Mouse (Mus musculus): Measurements from ENCODE around the gene Klhl22. TPM values are rescaled to one million over a fixed set of nuclear protein-coding genes. Genes with fewer than 3 reads are reported as not detected.

Klhl22 gene
- total RNA-seq, 1 experiment from 2014 or later, result 5.0 TPM

DNA sequence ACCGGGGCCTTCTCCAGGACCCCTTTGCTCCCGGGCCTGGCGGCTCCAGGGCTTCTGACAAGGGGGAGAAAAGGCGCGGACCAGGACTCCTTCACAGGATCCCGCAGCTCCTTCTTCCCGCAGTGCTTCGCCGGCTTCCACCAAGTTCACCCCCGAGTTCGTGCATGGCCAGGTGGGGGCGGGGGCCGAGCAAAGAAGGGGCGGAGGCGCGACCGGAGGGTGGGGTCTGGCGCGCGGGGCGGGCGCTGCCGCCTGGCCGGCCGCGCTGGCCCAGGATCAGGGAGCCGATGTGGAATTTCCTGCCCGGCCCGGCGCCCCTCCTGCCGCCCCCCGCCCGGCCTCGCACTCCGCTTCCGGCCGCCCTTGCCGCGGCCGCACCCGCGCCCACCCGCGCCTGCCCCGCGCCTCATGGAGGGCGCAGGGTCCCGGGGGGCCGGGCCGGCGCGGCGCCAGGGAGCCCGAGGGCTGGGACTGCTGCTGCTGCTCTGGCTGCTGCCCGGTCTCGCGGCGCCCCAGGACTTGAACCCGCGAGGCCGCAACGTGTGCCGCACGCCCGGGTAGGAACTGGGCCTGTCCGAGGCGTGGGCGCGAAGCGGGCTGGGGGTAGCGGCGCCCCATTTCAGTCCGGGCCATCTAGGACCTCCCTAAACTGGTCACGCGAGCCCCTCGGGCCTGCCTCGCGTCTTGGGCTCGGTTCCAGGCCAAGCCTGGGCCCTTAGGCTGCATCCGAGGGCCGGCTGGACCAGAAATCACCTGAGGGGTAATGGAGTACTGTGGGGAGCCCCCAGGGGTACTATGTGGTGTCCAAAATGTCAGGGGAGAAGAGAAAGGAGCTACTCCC, 37.8 kb downstream of the Klhl22 start, which contains the start of gene Scarf2:
Gene Scarf2 (plus strand): TSS at position 312 of the 841 bp plus-strand sequence.
- ATAC-seq (replicated peaks; ENCODE audit: insufficient number of reproducible peaks, low FRiP score, low TSS enrichment, poor library complexity, severe bottlenecking), result no peak

DNA sequence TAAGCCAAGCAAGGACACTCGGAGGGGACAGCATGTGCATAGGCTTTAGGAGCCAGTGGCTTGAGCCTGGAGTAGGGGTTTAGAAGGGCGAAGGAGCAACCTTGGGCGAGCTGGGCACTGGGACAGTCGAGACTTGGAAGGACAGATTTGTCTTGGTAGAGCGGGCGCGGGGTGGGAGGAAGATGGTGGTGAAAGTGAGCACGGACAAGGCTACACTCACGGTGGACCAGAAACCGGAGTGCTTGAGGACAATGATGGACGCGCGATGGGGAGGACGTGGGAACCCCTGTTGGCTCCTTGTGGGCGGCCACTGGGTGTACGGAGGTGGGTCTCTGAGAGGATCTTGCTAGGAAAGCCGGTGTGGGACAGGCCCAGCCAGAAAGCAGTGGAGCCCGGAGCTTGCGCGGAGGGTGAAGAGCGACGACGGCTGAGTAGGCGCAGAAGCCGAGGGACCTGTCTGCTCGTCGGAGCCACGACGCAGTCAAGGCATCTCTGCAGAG, 38.4 kb downstream of the Klhl22 start:
- ATAC-seq (replicated peaks; ENCODE audit: insufficient number of reproducible peaks, low FRiP score, low TSS enrichment, poor library complexity, severe bottlenecking), result no peak

DNA sequence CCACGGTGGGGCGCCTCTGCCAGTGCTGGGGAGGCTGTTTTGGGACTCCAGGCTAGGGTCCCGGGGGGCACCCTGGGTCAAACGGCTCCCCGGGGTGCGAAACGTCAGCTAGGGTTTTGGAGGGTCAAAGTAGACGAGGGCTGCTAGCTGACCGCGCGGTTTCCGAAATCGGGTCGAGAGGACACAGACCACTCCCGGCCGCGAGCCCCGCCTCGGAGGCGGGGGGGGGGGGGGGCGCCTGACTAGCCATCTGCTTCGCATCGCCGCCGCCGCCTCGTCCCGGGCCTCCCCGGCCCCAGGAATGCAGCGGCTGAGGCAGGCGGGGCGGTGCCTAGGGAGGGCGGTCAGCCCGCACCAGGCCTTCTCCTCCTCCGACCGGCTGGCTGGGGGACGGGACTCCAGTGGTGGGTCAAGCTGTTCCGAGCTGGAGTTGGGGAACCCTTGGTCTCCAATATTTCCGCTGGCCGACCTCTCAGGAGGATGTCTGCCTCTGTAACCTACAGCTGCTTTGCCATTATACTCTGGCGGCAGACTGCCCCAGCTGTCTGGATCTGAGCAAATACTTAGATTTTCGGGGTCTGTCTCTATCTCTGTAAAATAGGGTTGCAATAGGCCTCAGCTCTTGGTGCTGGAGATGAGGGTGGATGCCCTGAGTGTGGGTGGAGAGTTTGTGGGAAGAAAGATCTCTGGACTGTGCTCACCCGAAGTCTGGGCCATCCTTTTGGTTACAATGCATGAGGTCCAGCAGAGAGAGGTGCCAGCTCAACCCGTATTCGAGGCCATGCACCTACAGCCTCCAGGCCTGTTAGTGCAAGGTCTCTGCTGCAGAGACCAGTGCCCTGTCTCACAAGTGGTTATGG, 39.1 kb downstream of the Klhl22 start:
- no peak for ATAC-seq (replicated peaks; ENCODE audit: insufficient number of reproducible peaks, low FRiP score, low TSS enrichment, poor library complexity, severe bottlenecking)

DNA sequence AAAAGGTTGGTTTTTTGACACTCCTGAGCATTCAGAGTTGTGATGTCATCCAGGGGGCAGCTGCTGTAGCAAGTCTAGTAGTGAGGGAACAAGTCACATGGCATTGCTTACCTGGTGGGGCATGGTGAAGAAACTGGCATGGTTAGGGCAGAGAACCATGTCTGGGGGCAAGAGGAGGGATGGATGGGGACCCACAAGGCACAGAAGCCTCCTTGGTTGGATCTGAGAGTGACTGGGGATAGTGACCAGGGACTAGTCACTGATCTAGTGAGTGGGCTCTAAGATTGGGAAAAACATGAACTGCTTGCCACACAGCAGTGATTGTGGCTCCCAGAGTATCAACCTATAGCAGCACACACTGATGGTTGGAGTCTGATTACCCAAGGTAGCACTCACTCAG, 40.2 kb downstream of the Klhl22 start:
- no peak for ATAC-seq (replicated peaks; ENCODE audit: insufficient number of reproducible peaks, low FRiP score, low TSS enrichment, poor library complexity, severe bottlenecking)

DNA sequence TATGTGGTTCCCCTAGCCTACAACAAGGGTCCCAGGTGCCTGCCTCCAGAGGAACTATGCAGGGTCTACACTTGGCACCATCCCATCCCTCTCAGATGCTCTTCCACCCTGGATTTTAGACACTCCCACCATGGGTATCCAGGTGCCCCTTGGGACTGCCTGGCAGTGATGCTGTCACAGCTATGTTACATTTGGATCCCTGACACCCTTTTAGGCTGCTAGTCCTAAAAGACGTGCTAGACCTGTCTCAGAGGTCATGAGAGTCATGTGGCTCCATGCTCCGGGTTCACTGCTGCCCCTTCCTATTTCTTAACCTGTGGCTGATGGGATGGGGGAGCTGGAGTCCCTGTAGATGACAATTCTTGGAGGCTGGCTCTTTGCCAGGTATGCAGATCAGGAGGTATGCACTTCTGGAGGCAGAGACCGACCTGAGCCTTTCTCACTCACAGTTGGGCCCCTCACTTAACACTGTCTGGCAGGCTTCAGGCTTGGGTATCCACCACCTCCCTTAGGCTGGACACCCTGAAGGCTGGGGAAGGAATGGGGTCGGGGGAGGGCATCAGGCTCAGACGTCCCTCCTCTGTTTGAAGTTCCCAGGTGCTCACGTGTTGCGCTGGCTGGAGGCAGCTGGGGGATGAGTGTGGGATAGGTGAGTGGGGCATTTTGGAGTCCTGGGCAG, 42.5 kb downstream of the Klhl22 start:
- ATAC-seq (replicated peaks; ENCODE audit: insufficient number of reproducible peaks, low FRiP score, low TSS enrichment, poor library complexity, severe bottlenecking), result no peak

DNA sequence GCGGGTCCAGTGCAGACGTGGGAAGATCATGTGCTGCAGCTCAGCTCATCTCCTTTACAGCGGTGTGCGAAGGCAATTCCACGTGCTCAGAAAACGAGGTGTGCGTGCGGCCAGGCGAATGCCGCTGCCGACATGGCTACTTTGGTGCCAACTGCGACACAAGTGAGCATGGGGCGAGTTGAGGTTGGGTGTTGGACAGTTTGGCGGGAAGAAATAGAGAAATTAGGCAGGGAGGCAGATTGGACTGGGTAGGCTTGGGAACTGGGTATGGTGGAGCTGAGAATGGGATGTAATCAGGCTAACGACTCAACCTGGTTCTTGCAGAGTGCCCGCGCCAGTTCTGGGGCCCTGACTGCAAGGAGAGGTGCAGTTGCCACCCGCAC, 43.0 kb downstream of the Klhl22 start:
- ATAC-seq (replicated peaks; ENCODE audit: insufficient number of reproducible peaks, low FRiP score, low TSS enrichment, poor library complexity, severe bottlenecking), result no peak

DNA sequence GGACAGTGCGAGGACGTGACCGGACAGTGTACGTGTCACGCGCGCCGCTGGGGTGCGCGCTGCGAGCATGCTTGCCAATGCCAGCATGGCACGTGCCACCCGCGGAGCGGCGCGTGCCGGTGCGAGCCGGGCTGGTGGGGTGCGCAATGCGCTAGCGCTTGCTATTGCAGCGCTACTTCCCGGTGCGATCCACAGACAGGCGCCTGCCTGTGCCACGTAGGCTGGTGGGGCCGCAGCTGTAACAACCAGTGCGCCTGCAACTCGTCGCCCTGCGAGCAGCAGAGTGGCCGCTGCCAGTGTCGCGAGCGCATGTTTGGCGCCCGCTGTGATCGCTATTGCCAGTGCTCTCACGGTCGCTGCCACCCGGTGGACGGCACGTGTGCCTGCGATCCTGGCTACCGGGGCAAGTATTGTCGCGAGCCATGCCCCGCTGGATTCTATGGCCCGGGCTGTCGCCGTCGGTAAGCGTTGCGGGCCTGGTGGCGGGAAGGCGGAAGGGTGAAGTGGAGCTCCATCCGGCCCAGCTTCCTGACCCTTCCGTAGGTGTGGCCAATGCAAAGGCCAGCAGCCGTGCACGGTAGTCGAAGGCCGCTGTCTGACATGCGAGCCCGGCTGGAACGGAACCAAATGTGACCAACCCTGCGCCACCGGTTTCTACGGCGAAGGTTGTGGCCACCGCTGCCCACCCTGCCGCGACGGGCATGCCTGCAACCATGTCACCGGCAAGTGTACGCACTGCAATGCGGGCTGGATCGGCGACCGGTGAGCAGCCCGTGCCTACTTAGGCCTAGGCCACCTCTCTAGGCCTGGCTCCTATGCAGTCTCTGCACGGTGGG, 43.6 kb downstream of the Klhl22 start:
- 0 out of 2 replicates have a peak, but pooled peaks have one; percentile 29 for ATAC-seq (replicated peaks; ENCODE audit: insufficient number of reproducible peaks, low FRiP score, low TSS enrichment, poor library complexity, severe bottlenecking)

DNA sequence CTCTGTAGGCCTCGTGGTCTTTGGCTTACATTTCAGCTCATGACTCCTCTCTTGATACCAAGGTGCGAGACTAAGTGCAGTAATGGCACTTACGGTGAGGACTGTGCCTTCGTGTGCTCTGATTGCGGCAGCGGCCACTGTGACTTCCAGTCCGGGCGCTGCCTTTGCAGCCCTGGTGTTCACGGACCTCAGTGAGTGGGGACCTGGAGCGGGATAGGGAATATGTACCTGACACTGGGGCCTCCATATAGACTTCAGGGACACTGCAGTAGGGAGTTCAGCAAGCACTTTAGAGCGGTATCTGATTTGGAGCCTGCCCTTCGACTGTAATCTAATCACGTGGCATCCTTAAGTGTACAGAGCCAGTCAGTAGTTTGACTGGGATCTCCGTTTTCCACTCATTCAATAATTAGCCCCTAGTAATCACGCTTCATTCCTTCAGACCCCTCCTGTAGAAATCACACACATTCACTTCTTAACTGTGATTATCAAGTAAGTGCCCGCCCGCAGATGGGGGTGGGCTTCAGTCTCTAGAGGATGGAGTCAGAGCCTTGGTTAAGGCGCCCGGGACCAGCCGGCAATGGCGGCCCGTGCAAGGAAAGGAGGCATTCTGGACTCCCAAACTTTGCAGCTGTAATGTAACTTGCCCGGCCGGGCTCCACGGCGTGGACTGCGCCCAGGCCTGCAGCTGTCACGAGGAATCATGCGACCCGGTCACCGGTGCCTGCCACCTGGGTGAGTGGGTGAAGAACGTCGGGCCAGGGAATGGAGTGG, 44.4 kb downstream of the Klhl22 start:
- no peak for ATAC-seq (replicated peaks; ENCODE audit: insufficient number of reproducible peaks, low FRiP score, low TSS enrichment, poor library complexity, severe bottlenecking)

DNA sequence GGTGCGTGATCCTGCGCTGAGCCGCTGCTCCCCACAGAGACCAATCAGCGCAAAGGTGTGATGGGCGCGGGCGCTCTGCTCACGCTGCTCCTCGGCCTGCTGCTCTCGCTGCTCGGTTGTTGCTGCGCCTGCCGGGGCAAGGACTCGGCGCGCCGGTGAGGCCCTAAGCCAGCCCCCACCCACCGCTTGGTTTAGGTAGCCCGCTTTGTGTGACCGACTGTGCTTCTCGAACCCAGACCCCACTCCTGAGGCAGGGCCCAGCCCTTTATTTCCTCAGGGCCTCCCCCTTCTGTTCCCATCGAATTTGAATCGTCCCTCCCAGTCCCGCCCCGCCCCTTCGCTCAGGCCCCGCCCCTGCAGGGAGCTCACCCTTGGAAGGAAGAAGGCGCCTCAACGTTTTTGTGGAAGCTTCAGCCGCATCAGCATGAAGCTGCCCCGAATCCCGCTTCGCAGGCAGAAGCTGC, 45.1 kb downstream of the Klhl22 start:
- no peak for ATAC-seq (replicated peaks; ENCODE audit: insufficient number of reproducible peaks, low FRiP score, low TSS enrichment, poor library complexity, severe bottlenecking)

DNA sequence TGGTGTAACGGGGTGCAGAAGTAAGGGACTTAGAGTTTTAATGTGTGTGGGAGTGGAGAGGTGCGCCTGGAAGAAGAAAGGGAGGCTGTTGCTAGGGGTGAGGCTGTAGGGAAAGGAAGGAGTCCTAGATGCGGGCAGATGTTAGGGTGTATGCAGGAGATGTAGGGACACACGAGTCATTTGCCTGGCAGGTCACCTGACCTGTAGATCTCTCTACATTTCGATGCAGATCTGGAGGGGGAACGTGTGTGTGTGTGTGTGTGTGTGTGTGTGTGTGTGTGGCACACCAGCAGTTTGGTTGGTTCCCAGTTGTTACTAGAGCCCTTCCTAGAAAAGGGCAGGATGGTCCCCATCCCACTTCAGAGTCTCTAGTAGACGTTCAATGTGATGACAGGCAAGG, 45.6 kb downstream of the Klhl22 start:
- ATAC-seq (replicated peaks; ENCODE audit: insufficient number of reproducible peaks, low FRiP score, low TSS enrichment, poor library complexity, severe bottlenecking), result no peak

DNA sequence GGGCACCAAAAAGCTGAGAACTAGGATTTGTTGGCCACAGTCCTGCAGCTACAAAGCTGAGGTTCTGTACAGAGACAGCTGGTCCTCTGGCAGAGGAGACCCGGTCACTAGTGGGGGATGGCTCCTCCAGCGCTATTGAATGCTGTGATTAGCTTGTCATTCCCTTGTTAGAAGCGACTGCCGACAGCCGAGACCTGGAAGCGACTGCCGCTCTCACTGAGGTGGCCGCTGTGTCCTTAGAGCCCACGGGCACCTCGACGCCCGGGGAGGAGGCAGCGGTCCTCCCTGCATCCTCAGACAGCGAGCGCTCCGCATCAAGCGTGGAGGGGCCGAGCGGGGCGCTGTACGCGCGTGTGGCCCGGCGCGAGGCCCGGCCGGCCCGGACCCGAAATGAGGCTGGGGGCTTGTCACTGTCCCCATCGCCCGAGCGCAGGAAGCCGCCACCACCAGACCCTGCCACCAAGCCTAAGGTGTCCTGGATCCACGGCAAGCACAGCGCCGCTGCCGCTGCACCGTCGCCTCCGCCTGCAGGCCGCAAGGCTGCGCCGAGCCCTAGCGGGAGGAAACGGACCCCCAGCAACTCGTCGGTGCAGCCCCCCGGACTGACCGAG, 47.3 kb downstream of the Klhl22 start:
- ATAC-seq (replicated peaks; ENCODE audit: insufficient number of reproducible peaks, low FRiP score, low TSS enrichment, poor library complexity, severe bottlenecking), result no peak

DNA sequence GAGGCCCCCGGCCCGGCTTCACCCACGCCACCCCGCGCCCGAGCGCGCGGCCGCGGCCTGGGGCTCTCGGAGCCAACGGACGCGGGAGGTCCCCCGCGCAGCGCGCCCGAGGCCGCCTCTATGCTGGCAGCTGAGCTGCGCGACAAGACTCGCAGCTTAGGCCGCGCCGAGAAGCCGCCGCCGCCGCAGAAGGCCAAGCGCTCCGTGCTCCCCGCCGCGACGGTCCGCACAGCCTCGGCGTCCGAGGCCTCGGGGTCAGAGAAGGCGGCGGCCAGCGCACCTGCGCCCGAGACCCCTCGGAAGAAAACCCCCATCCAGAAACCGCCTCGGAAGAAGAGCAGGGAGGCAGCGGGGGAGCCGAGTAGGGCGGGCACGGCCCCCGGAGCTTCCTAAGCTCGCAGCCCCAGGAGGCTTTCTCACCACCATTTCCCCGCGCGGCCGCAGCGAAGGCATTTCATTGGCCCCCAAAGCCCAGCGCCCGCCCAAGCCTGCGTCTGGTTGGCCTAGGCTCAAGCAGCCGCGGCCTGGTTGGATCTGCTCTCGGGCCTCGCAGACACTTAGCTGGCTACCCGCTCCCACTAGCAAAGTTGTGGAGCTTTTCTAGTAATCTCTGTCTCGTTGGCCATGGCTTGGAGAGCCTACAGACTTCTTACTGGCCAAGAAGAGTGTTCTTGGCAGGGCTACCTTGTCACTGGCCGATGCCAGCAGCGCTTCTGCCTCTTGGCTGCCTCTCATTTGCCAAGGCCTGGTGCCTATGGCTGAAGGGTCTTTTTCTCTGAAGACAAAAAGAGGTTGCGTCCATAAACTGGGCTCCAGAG, 48.0 kb downstream of the Klhl22 start:
- peak; percentile 60 for ATAC-seq (replicated peaks; ENCODE audit: insufficient number of reproducible peaks, low FRiP score, low TSS enrichment, poor library complexity, severe bottlenecking)

DNA sequence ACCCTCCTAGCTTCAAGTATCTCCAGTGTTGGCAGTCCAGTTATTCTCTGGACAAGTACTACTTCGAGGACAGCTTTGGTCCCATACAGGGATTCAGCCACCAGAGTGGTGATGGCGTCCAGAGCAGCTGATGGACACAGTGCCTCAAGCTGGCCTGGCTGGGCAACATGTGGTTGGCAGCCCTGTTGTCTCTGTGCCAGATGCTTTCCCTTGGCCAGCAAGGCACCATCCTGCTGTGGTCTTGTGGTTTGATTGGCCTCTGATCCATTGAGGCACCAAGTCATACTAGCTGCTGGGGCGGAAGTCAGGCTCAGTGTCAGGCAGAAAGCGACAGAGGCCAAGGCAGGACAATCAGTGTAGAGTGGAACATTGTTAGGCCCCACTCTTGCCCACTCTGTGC, 49.7 kb downstream of the Klhl22 start:
- no peak for ATAC-seq (replicated peaks; ENCODE audit: insufficient number of reproducible peaks, low FRiP score, low TSS enrichment, poor library complexity, severe bottlenecking)

DNA sequence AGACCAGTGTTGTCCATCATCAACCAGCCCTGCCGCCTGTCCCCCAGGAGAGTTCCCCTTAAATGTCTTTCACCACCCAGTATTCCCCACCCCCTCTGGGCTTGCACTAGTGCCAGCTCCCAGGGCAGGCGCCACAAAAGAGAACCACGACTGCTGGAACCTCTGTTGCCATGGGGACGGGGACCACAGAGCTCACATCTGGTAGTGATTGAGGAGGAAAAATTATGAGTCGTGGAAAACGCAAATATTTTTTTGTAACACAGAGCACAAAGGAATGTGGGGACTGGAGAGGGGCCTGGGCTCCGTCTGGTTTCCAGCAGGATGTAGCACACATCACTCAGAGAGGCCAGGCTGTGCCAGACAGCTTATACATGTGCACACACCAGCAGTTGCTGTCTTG, 50.3 kb downstream of the Klhl22 start:
- ATAC-seq (replicated peaks; ENCODE audit: insufficient number of reproducible peaks, low FRiP score, low TSS enrichment, poor library complexity, severe bottlenecking), result no peak

DNA sequence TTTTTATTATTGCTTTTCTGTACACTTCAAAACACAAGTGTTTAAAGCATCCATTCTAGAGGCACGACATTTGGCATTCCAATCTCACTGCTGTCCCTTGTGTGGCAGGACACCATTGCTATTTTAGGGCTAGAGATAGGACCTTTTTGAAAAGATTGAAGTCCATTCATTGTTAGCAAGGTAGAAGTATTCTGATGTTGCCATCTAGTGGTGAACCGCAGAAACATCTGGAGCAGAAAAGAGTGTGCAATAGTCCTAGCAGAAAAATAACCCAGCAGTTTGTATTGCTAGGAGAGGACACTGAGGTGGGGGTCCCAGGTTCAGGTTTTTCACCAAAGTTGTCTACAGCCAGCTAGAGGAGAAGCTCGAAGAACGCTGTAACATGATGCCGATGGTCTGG, 52.7 kb downstream of the Klhl22 start:
- ATAC-seq (replicated peaks; ENCODE audit: insufficient number of reproducible peaks, low FRiP score, low TSS enrichment, poor library complexity, severe bottlenecking), result no peak

DNA sequence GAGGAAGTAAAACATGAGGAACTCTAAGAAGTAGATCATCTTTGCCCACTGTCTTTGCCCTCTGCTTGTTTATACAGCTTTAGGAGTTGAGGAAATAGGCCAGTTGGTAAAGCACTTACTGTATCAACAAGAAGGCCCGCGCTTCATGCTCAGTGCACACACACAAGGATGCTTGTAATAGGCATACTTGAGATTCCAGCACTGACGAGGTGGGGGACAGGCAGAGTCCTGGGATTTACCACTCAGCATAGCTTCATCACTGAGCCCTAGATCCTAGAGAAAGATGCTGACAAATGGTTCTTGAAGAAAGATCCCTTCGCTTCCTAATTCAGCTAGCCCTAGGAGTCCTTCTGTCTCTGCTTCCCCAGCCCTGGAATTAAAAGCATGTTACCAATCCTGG, 53.8 kb downstream of the Klhl22 start:
- no peak for ATAC-seq (replicated peaks; ENCODE audit: insufficient number of reproducible peaks, low FRiP score, low TSS enrichment, poor library complexity, severe bottlenecking)

Measured in monocyte, adult 5-6 weeks (primary cell).